Mouse (Mus musculus) ES-Bruce4 (cell line): ENCODE measurements at regions not wholly inside any gene's neighbourhood (a gene's known extent, or its start where the extent isn't known, plus 50 kb on each side); places are given as distances from the start of the nearest gene placed in this dataset.

Experiments used
- CTCF ChIP-seq: IDR thresholded peaks from one replicate; pipeline ENCODE4 v1.8.1; 2011; ENCODE audit warnings: low read depth, low read length
- POLR2A ChIP-seq: IDR thresholded peaks from one replicate; pipeline ENCODE4 v1.8.1; 2011; ENCODE audit warnings: low read length; ENCODE audit not compliant: insufficient read depth

DNA sequence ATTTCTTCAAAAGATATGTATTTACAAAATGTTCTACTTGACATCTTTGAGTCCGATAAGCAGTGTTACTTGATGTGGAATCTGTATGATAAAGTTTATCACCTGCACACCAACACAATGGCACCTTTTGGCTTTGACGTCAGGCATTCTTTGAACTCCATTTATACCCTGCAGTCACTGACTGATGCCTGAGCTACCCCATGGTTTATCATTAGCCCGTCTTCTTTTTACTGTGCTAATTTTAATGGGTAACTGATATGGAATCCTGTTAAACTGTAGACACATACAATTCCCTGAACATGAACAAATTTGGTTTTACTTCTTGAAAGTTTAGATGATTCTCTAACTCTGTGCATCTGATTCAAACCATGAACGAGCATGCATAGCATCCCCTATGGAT, 253.8 kb upstream of the Klf6 start:
- TF ChIP-seq CTCF (no peak), POLR2A (no peak)
